Mouse (Mus musculus) hindbrain, embryonic 11.5 days (tissue): Measurements from ENCODE around the gene Txndc12. TPM values are rescaled to one million over a fixed set of nuclear protein-coding genes. Genes with fewer than 3 reads are reported as not detected.

ENCODE experiments used
- ATAC-seq: fragments of 200-750 bp; cut with Nextera tagmentation; 2 replicates; pipeline ENCODE4 v1.8.0; 2017; ENCODE audit warnings: mild to moderate bottlenecking, moderate TSS enrichment, moderate library complexity; ENCODE audit not compliant: low FRiP score
- DNase-seq: peaks from one replicate; pipeline ENCODE4 v3.0.0-alpha.2; 2015; ENCODE audit warnings: low spot score
- H3K27ac ChIP-seq: fragments of 300-500 bp; sonication (generic); 2 replicates; pipeline ENCODE4 v1.5.1; 2014; ENCODE audit warnings: mild to moderate bottlenecking, low read depth, low read length
- H3K27me3 ChIP-seq: fragments of 300-500 bp; sonication (generic); 2 replicates; pipeline ENCODE4 v1.6.1; 2014; ENCODE audit warnings: mild to moderate bottlenecking, low read length, moderate library complexity, mixed read lengths; ENCODE audit not compliant: control insufficient read depth, insufficient read depth
- H3K36me3 ChIP-seq: fragments of 300-500 bp; sonication (generic); 2 replicates; pipeline ENCODE4 v1.6.1; 2014; ENCODE audit warnings: mild to moderate bottlenecking, low read length, moderate library complexity, mixed read lengths; ENCODE audit not compliant: control insufficient read depth, insufficient read depth
- H3K4me1 ChIP-seq: fragments of 300-500 bp; sonication (generic); replicated peaks from 2 replicates; pipeline ENCODE4 v1.6.1; 2014; ENCODE audit warnings: low read length, mixed read lengths; ENCODE audit not compliant: control insufficient read depth, insufficient read depth
- H3K4me2 ChIP-seq: fragments of 300-500 bp; sonication (generic); replicated peaks from 2 replicates; pipeline ENCODE4 v1.6.1; 2014; ENCODE audit warnings: mild to moderate bottlenecking, low read depth, low read length
- H3K4me3 ChIP-seq: fragments of 300-500 bp; sonication (generic); 2 replicates; pipeline ENCODE4 v1.5.1; 2014; ENCODE audit warnings: low read depth, low read length
- H3K9ac ChIP-seq: fragments of 300-500 bp; sonication (generic); 2 replicates; pipeline ENCODE4 v1.6.1; 2014; ENCODE audit warnings: low read depth, low read length
- H3K9me3 ChIP-seq: fragments of 300-500 bp; sonication (generic); 2 replicates; pipeline ENCODE4 v1.6.1; 2016; ENCODE audit warnings: low read length; ENCODE audit not compliant: control insufficient read depth
- WGBS: fragments of 180-500 bp; shearing (Covaris S2); extraction: QIAGEN DNeasy Blood & Tissue Kit; methylation state at CpG from one replicate; pipeline ENCODE4 v1.1.7; 2014; 5-methylcytosine and 5-hydroxymethylcytosine counted together
- polyA plus RNA-seq: library from polyadenylated mRNA; unstranded; fragments of >200 nt; fragmentation: Nextera tagmentation; extraction: Ambion mirVana; gene quantifications from 2 replicates; pipeline ENCODE4 v1.2.1, GENCODE M21; 2014

Txndc12 gene
- polyA plus RNA-seq, 1 experiment from 2014 or later = 115 TPM

DNA sequence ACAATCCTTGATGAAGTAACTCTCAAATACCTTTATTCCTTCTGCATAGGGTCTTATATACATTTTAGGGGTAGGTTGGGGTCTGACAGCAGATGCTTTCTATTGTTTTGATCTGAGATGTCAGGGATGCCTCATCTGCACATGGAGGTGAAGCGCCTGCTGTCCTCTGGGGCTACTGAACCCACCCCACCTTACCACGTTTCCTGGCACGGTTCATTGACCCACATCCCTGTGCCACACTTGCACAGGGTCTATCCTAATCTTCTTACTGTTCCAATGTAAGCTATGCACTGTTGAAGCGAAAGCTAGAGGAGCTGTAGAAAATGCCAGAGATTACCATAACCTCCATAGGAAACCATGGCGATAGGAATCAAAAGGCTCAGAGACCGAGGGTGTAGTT, 22.9 kb upstream of the Txndc12 start:
- H3K36me3 ChIP-seq = no peaks in the 10 kb centered on the region; the same call in 1 of the 2 replicates
- 71% methylated on average over 6 of the region's 6 CpGs for WGBS
- H3K9ac ChIP-seq = no peak overlapping the region
- H3K4me3 ChIP-seq = no peak overlapping the region
- no peaks in the 10 kb centered on the region for H3K4me1 ChIP-seq
- no peaks in the 10 kb centered on the region for H3K9me3 ChIP-seq
- H3K27ac ChIP-seq = no peak overlapping the region
- no peak for DNase-seq
- no peak for ATAC-seq
- no peak overlapping the region for H3K4me2 ChIP-seq
- H3K27me3 ChIP-seq = no peaks in the 10 kb centered on the region

DNA sequence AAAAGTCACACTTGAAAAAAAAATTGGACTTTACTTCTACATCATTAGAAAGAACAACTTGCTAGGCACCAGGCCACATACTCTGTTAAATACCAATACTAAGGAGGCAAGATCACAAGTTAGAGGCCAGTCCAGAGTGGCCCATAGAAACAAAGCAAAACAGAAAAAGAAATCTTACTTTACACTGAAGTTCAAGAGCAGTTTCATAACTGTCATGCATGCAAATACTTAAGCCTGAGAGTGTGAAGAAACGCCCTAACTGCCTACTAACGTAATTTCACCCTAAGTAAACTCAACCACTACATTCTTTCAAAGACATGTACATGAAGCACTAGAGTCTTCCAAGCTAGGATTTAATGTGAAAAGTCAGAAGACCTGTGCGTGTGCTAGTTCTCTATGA, 8.7 kb upstream of the Txndc12 start:
- H3K27ac ChIP-seq = no peak overlapping the region
- H3K36me3 ChIP-seq = peaks cover 7% of the 10 kb centered on the region
- no peak overlapping the region for H3K4me3 ChIP-seq
- ATAC-seq = no peak
- no peaks in the 10 kb centered on the region for H3K9me3 ChIP-seq
- DNase-seq = no peak
- no peak overlapping the region for H3K9ac ChIP-seq
- no peak overlapping the region for H3K4me2 ChIP-seq
- no peaks in the 10 kb centered on the region for H3K4me1 ChIP-seq
- H3K27me3 ChIP-seq = no peaks in the 10 kb centered on the region
- WGBS = 97% methylated on average over 3 of the region's 3 CpGs

DNA sequence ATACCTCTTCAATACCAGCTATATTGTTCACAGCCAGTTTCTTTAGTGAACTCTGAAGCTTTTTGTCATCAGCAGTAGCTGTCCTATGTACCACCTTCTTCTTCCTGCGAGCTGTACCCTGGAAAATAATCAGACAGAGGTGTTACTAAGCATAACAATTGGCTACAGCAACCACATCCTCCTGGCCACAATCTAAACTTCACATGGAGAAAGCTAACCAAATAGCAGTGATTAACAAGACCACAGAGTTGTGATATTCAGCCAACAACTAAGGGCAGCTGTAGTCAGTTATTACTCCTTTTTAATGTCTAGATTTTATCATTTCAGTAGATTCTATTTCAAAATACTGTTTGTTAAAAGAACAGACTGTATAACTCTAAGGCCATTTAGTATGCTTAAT, 8.3 kb upstream of the Txndc12 start:
- Histone ChIP-seq H3K9ac (no peak overlapping the region), H3K27ac (no peak overlapping the region), H3K36me3 (peaks cover 7% of the 10 kb centered on the region), H3K4me1 (no peaks in the 10 kb centered on the region), H3K4me3 (no peak overlapping the region), H3K27me3 (no peaks in the 10 kb centered on the region), H3K9me3 (no peaks in the 10 kb centered on the region), H3K4me2 (no peak overlapping the region)
- DNase-seq = no peak
- WGBS = 92% methylated on average over 1 of the region's 1 CpGs
- ATAC-seq = no peak

DNA sequence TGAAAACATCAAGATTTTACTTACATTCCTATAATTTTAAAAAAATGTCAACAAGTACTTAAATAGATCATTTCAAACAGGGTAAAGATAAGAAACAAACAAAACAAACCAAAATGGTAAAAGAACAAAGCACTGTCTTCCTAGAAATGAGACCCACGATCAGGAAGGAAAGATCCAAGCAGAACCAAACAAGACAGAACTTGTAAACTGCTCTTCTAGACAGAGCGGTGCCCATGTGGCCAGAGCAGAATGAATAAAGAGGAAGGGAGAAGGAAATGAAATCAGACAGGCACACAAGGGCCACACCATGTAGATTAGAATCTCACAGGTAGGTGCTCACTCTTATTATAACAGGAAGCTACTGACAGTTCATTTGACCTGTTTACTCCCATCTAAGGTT, 7.8 kb upstream of the Txndc12 start:
- Histone ChIP-seq H3K4me1 (no peaks in the 10 kb centered on the region), H3K27me3 (no peaks in the 10 kb centered on the region), H3K9ac (no peak overlapping the region), H3K36me3 (peaks cover 7% of the 10 kb centered on the region), H3K9me3 (no peaks in the 10 kb centered on the region), H3K4me3 (no peak overlapping the region), H3K27ac (no peak overlapping the region), H3K4me2 (no peak overlapping the region)
- DNase-seq (no peak), ATAC-seq (no peak)
- 90% methylated on average over 2 of the region's 2 CpGs for WGBS

DNA sequence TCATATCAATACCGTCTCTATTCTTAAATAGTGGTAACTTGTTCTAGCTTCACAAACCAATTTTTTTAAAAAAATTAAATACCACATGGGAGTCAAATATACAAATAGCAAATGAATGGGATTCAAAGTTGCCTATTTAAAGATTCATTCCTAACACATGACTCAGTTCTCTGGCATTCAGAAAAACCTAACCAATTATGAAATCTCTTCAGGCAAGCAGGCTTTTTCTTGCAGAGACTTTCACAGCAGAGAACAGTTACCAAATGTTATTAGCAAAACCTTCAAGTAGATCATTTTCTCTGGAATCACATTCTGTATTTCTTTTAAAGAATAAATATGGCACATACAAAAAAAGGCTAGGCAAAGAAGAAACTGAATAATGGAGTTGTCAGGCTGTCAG, 3.7 kb upstream of the Txndc12 start:
- Histone ChIP-seq H3K4me2 (no peak overlapping the region), H3K27me3 (no peaks in the 10 kb centered on the region), H3K4me1 (peaks cover 3% of the 10 kb centered on the region; the same call in 1 of the 2 replicates), H3K27ac (no peak overlapping the region), H3K9ac (no peak overlapping the region), H3K4me3 (no peak overlapping the region), H3K36me3 (0 out of 2 replicates have a peak, but pooled peaks cover 3% of the 10 kb centered on the region), H3K9me3 (no peaks in the 10 kb centered on the region)
- WGBS = 91% methylated on average over 1 of the region's 1 CpGs
- no peak for ATAC-seq
- no peak for DNase-seq

DNA sequence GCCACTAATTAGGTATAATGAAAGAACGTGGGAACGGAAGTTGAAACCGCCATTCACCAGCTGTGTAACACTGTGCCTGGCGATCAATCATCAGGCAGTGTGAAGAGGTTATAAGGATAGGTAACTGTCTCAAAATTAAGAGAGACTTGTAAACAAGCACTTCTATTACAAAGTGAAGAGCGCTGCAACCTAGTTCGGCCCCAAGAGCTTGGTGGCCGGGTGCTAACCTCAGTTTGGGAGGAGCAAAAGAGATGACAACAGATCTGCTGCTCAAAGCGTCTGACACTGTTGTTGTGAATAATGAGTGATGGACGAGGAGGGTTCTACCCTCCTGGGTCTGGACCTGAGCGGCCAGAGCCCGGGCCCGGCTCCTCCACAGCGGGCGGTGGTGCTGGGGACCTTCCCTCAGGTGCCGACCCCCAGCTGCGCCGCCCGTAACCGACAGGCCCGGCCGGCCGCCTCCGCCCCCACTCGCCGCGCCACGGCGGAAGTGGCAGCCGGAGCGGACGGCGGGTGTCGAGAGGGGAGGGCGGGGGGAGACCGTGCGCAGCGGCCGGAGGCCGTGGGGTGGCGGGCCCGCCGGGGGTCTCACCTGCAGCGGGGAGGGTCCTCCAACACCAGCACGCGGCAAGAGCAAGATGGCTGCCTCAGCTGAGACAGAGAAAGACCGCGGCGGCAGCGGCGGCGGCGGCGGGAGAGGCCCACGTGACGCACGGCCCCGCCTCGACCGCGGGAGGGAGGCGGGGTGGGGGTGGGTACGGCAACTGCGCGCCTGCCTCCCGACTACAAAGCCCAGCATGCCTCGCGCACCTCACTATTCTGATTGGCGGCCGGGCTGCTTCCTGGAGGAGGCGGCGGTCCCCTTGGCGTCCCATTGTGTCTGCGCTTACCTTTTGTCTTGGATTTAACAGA, 1.2 kb upstream of the Txndc12 start, which contains the start of gene Btf3l4:
Gene Btf3l4, minus strand, starts transcription at position 699 of the 912 bp plus-strand sequence.
- no peaks in the 10 kb centered on the region for H3K27me3 ChIP-seq
- WGBS = under 1% methylated on average over 66 of the region's 73 CpGs
- H3K4me3 ChIP-seq = peak within 1 kb of the TSS; percentile 97
- peak; percentile 97 for DNase-seq
- 0 out of 2 replicates have a peak, but pooled peaks cover 2% of the 10 kb centered on the region for H3K36me3 ChIP-seq
- peak within 1 kb of the TSS; percentile 99 for H3K9ac ChIP-seq
- ATAC-seq = peak; percentile 95
- no peaks in the 10 kb centered on the region for H3K9me3 ChIP-seq
- peak within 1 kb of the TSS; percentile 68 for H3K4me2 ChIP-seq
- H3K4me1 ChIP-seq = peaks cover 4% of the 10 kb centered on the region; the same call in 1 of the 2 replicates
- H3K27ac ChIP-seq = peak within 1 kb of the TSS; percentile 98

DNA sequence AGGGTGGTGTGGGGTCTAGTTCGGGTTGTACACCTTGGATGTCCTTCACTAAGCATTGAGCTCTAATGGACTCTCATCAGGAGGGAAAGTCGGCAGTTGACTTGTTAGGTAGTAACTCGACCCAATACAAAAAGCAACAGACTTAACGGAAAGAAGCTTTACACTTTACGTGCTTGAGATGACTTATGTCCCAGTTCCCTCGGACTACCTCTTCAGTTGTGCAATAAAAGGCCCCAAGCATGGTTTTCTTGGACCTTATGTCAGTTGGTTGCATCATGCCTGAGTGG, 630 bp upstream of the Txndc12 start:
- no peak for DNase-seq
- 0 out of 2 replicates have a peak, but pooled peaks cover 2% of the 10 kb centered on the region for H3K36me3 ChIP-seq
- peak overlapping the region; percentile 97 for H3K4me3 ChIP-seq
- WGBS = 0% methylated on average over 6 of the region's 6 CpGs
- peak overlapping the region; percentile 98 for H3K27ac ChIP-seq
- H3K9ac ChIP-seq = peak overlapping the region; percentile 99
- no peaks in the 10 kb centered on the region for H3K9me3 ChIP-seq
- peak overlapping the region; percentile 68 for H3K4me2 ChIP-seq
- H3K27me3 ChIP-seq = no peaks in the 10 kb centered on the region
- peaks cover 4% of the 10 kb centered on the region; the same call in 1 of the 2 replicates for H3K4me1 ChIP-seq
- ATAC-seq = no peak

DNA sequence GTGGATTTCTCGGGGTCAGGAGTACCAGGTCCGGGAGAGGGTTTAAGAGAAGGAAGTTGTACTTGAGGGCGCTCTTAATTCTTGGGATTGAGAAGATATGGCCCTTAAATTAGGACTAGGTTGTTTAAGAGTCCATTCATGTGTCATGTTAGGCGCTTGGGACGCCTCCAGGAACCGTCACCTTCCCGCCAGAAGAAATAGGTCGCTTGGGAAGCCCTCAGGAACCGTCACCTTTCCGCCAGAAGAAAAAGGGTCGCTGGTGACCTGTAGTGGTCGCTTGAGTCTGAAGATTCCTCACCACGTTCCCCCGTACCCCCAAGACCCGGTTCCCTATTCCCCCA, 540 bp downstream of the Txndc12 start:
- H3K36me3 ChIP-seq = no peaks in the 10 kb centered on the region
- H3K4me2 ChIP-seq = peak overlapping the region; percentile 68
- DNase-seq (peak; percentile 39), ATAC-seq (no peak)
- peak overlapping the region; percentile 99 for H3K9ac ChIP-seq
- H3K4me3 ChIP-seq = peak overlapping the region; percentile 97
- H3K27me3 ChIP-seq = no peaks in the 10 kb centered on the region
- peaks cover 4% of the 10 kb centered on the region; the same call in 1 of the 2 replicates for H3K4me1 ChIP-seq
- H3K27ac ChIP-seq = peak overlapping the region; percentile 98
- under 1% methylated on average over 15 of the region's 15 CpGs for WGBS
- no peaks in the 10 kb centered on the region for H3K9me3 ChIP-seq

DNA sequence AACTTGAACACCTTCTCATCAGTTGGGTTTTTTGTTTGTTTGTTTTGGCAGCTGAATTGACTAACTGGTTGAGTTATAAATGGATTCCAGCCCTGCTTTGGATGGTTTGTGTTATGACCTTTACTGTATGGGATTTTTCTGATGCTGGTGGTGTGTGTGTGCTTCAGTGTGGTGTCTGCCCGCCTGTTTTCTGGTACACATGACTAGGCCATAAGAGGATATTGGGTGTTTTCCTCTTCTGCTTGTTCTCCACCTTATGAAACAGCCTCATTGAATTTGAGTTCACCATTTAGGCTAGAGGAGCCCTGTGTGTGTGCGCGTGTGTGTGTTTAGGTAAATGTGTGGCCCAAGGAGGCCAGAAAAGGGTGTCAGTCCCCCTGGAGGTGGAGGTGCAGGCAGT, 1.1 kb downstream of the Txndc12 start:
- ATAC-seq = no peak
- H3K4me1 ChIP-seq = peaks cover 4% of the 10 kb centered on the region; the same call in 1 of the 2 replicates
- WGBS = 61% methylated on average over 3 of the region's 3 CpGs

More for the DNA sequence above, 1.1 kb downstream of the Txndc12 start:
- no peak overlapping the region for H3K27ac ChIP-seq
- no peaks in the 10 kb centered on the region for H3K9me3 ChIP-seq
- H3K36me3 ChIP-seq = no peaks in the 10 kb centered on the region
- no peak for DNase-seq
- H3K27me3 ChIP-seq = no peaks in the 10 kb centered on the region
- H3K4me3 ChIP-seq = peak overlapping the region; percentile 97
- H3K9ac ChIP-seq = peak overlapping the region; percentile 99; the same call in 1 of the 2 replicates
- H3K4me2 ChIP-seq = peak overlapping the region; percentile 68
